Mouse (Mus musculus) MEL (cell line): ENCODE results near the gene Olfr969. TPM values are rescaled to one million over a fixed set of nuclear protein-coding genes. Genes with fewer than 3 reads are reported as not detected.

Experiments used
- DNase-seq: peaks from one replicate; pipeline ENCODE4 v3.0.0; 2011; ENCODE audit warnings: low read depth, low spot score
- H3K27ac ChIP-seq: 2 replicates; pipeline ENCODE4 v1.5.1; 2012; ENCODE audit warnings: low read depth, mild to moderate bottlenecking, control low read depth, low read length, moderate library complexity; ENCODE audit not compliant: control insufficient read depth
- H3K27me3 ChIP-seq, 2 experiments: fragments of 150-350 bp in 1 of 2; sonication (generic) in 1 of 2; 2 replicates each; pipeline ENCODE4 v1.6.1; 2012; ENCODE audit warnings: low read length in 2 of 2, mild to moderate bottlenecking in 2 of 2, improper control_type of control experiment in 1 of 2, moderate library complexity in 1 of 2; ENCODE audit not compliant: insufficient read depth in 2 of 2, control insufficient read depth in 1 of 2
- H3K36me3 ChIP-seq, 2 experiments: 2 replicates each; pipeline ENCODE4 v1.6.1; 2012 to 2014; ENCODE audit warnings: low read length in 2 of 2, improper control_type of control experiment in 1 of 2, inconsistent platforms in 1 of 2, mild to moderate bottlenecking in 1 of 2; ENCODE audit not compliant: insufficient read depth in 2 of 2, control insufficient read depth in 1 of 2
- H3K4me1 ChIP-seq, 2 experiments: fragments of 150-350 bp in 1 of 2; sonication (generic) in 1 of 2; 2 replicates each; pipeline ENCODE4 v1.6.1; 2012; ENCODE audit warnings: low read length in 2 of 2, improper control_type of control experiment in 1 of 2, mild to moderate bottlenecking in 1 of 2; ENCODE audit not compliant: insufficient read depth in 2 of 2, control insufficient read depth in 1 of 2
- H3K4me3 ChIP-seq, 2 experiments: fragments of 150-350 bp in 1 of 2; sonication (generic) in 1 of 2; 2 replicates each; pipeline ENCODE4 v1.5.1; 2012; ENCODE audit warnings: low read depth in 2 of 2, low read length in 2 of 2, mild to moderate bottlenecking in 2 of 2, moderate library complexity in 2 of 2, control low read depth in 1 of 2, improper control_type of control experiment in 1 of 2; ENCODE audit not compliant: control insufficient read depth in 1 of 2, insufficient read depth in 1 of 2
- H3K79me2 ChIP-seq: 2 replicates; pipeline ENCODE4 v1.6.1; 2012; ENCODE audit warnings: mild to moderate bottlenecking, low read length, moderate library complexity; ENCODE audit not compliant: control insufficient read depth, poor library complexity, insufficient read depth
- H3K9ac ChIP-seq: 2 replicates; pipeline ENCODE4 v1.6.1; 2012; ENCODE audit warnings: low read depth, mild to moderate bottlenecking, control low read depth, low read length, moderate library complexity; ENCODE audit not compliant: control insufficient read depth, poor library complexity, severe bottlenecking
- H3K9me3 ChIP-seq: fragments of 150-350 bp; sonication (generic); replicated peaks from 2 replicates; pipeline ENCODE4 v1.6.1; 2012; ENCODE audit warnings: mild to moderate bottlenecking, low read length, improper control_type of control experiment, moderate library complexity; ENCODE audit not compliant: insufficient read depth
- BHLHE40 ChIP-seq: IDR thresholded peaks from 2 replicates; pipeline ENCODE4 v1.6.1; 2012; ENCODE audit warnings: low read depth, mild to moderate bottlenecking, inconsistent platforms, low read length, improper control_type of control experiment, borderline replicate concordance
- CHD2 ChIP-seq: IDR thresholded peaks from 2 replicates; pipeline ENCODE4 v1.6.1; 2011; ENCODE audit warnings: low read length, improper control_type of control experiment
- CTCF ChIP-seq, 3 experiments: IDR thresholded peaks in 2 of 3; conservative IDR thresholded peaks in 1 of 3; 2 replicates each; pipeline ENCODE4 v1.5.1; 2011 to 2012; ENCODE audit warnings: low read length in 3 of 3, low read depth in 2 of 3, mild to moderate bottlenecking in 2 of 3, improper control_type of control experiment in 1 of 3, inconsistent platforms in 1 of 3, mixed read lengths in 1 of 3, moderate library complexity in 1 of 3; ENCODE audit not compliant: control insufficient read depth in 1 of 3, insufficient read depth in 1 of 3, poor library complexity in 1 of 3, severe bottlenecking in 1 of 3
- EP300 ChIP-seq, 2 experiments: IDR thresholded peaks; 2 replicates each; pipeline ENCODE4 v1.6.1; 2011; ENCODE audit warnings: improper control_type of control experiment in 2 of 2, low read length in 2 of 2, low read depth in 1 of 2, mild to moderate bottlenecking in 1 of 2
- ETS1 ChIP-seq: IDR thresholded peaks from 2 replicates; pipeline ENCODE4 v1.6.1; 2012; ENCODE audit warnings: low read depth, mild to moderate bottlenecking, inconsistent platforms, low read length, improper control_type of control experiment, moderate library complexity
- GATA1 ChIP-seq: IDR thresholded peaks from 2 replicates; pipeline ENCODE4 v1.6.1; 2011; ENCODE audit warnings: low read depth, low read length, improper control_type of control experiment
- JUND ChIP-seq: IDR thresholded peaks from 2 replicates; pipeline ENCODE4 v1.6.1; 2011; ENCODE audit warnings: low read depth, mild to moderate bottlenecking, improper control_type of control experiment, low read length
- KAT2A ChIP-seq: conservative IDR thresholded peaks from 2 replicates; pipeline ENCODE4 v1.6.1; 2012; ENCODE audit warnings: low read depth, low read length, improper control_type of control experiment, inconsistent platforms
- MAFK ChIP-seq: IDR thresholded peaks from 2 replicates; pipeline ENCODE4 v1.6.1; 2011; ENCODE audit warnings: low read depth, mild to moderate bottlenecking, low read length, improper control_type of control experiment, borderline replicate concordance
- MAX ChIP-seq: IDR thresholded peaks from 2 replicates; pipeline ENCODE4 v1.6.1; 2011; ENCODE audit warnings: low read length, improper control_type of control experiment
- MYC ChIP-seq: IDR thresholded peaks from 2 replicates; pipeline ENCODE4 v1.6.1; 2011; ENCODE audit warnings: low read depth, mild to moderate bottlenecking, low read length, improper control_type of control experiment, moderate library complexity
- POLR2AphosphoS2 ChIP-seq: IDR thresholded peaks from 2 replicates; pipeline ENCODE4 v1.6.1; 2011; ENCODE audit warnings: low read length, improper control_type of control experiment
- POLR2AphosphoS5 ChIP-seq: IDR thresholded peaks from 2 replicates; pipeline ENCODE4 v1.6.1; 2012; ENCODE audit warnings: low read depth, borderline replicate concordance, mild to moderate bottlenecking, inconsistent platforms, low read length, moderate library complexity, mixed read lengths
- RAD21 ChIP-seq: IDR thresholded peaks from 2 replicates; pipeline ENCODE4 v1.6.1; 2011; ENCODE audit warnings: mild to moderate bottlenecking, low read depth, low read length, improper control_type of control experiment
- SIN3A ChIP-seq: IDR thresholded peaks from 2 replicates; pipeline ENCODE4 v1.6.1; 2012; ENCODE audit warnings: low read length, improper control_type of control experiment, inconsistent platforms
- SMC3 ChIP-seq: IDR thresholded peaks from 2 replicates; pipeline ENCODE4 v1.6.1; 2011; ENCODE audit warnings: low read depth, low read length, improper control_type of control experiment
- TBP ChIP-seq: IDR thresholded peaks from 2 replicates; pipeline ENCODE4 v1.8.0; 2011; ENCODE audit warnings: low read depth, low read length, improper control_type of control experiment
- UBTF ChIP-seq: IDR thresholded peaks from 2 replicates; pipeline ENCODE4 v1.6.1; 2012; ENCODE audit warnings: low read depth, mild to moderate bottlenecking, inconsistent platforms, low read length, improper control_type of control experiment, moderate library complexity, borderline replicate concordance; ENCODE audit not compliant: insufficient read depth
- USF1 ChIP-seq: IDR thresholded peaks from 2 replicates; pipeline ENCODE4 v1.6.1; 2014; ENCODE audit warnings: low read depth, mild to moderate bottlenecking, inconsistent platforms, low read length, improper control_type of control experiment, moderate library complexity
- USF2 ChIP-seq, 2 experiments: IDR thresholded peaks; 2 replicates each; pipeline ENCODE4 v1.6.1; 2011 to 2012; ENCODE audit warnings: improper control_type of control experiment in 2 of 2, low read length in 2 of 2, borderline replicate concordance in 1 of 2, inconsistent platforms in 1 of 2, low read depth in 1 of 2, mild to moderate bottlenecking in 1 of 2; ENCODE audit not compliant: insufficient read depth in 1 of 2
- ZC3H11A ChIP-seq: IDR thresholded peaks from 2 replicates; pipeline ENCODE4 v1.6.1; 2012; ENCODE audit warnings: low read depth, mild to moderate bottlenecking, inconsistent platforms, low read length, improper control_type of control experiment
- ZMIZ1 ChIP-seq: IDR thresholded peaks from 2 replicates; pipeline ENCODE4 v1.6.1; 2012; ENCODE audit warnings: low read depth, mild to moderate bottlenecking, inconsistent platforms, low read length, improper control_type of control experiment, moderate library complexity
- ZNF384 ChIP-seq: IDR thresholded peaks from 2 replicates; pipeline ENCODE4 v1.6.1; 2012; ENCODE audit warnings: low read depth, mild to moderate bottlenecking, inconsistent platforms, low read length, improper control_type of control experiment
- polyA plus RNA-seq, 2 experiments: library from polyadenylated mRNA; stranded (reverse) in 1 of 2; unstranded in 1 of 2; fragments of >175 nt in 1 of 2; fragments of >200 nt in 1 of 2; gene quantifications; 2 replicates each; pipeline versions ENCODE4 v1.2.1 to v1.2.4; 2012; ENCODE audit warnings: low replicate concordance in 2 of 2, low read depth in 1 of 2; ENCODE audit not compliant: insufficient read length in 2 of 2, insufficient read depth in 1 of 2, missing spikeins in 1 of 2
- total RNA-seq: library from RNA; depleted of rRNA; stranded (reverse); fragments of 300-350 nt; gene quantifications from 2 replicates; pipeline ENCODE4 v1.2.3, GENCODE M21; 2012; rRNA removed

Gene Olfr969
- total RNA-seq (not detected in 2 replicates), polyA plus RNA-seq (not detected)

- Histone ChIP-seq H3K9ac (no peak within 1 kb of the TSS), H3K79me2 (no peaks in the 10 kb centered on the region)
Observed at GRCm38 (mm10) chr9:39790558-39790957, at the start of gene Olfr969. TSS of gene Olfr969 (plus strand) at chr9:39790945.

DNA sequence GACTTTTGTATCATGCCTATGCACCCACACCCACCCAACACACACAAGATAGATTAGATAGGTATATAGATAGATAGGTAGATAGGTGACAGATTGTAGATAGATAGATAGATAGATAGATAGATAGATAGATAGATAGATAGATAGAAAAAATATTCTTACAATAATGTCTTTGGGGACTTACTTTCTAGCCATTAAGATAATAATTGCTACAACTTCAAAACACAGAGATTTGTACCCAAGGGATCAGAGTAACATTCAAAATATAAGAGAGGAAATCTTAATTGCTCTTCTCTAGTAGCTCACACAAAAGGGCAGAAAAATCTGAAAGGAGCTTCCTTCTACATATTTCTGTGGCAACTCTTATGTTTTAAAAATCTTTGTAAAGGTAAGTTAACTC, 44.8 kb upstream of the Olfr969 start, which contains the start of gene Olfr967:
Olfr967 (plus strand) TSS at position 301 of the 400 bp plus-strand sequence.
- DNase-seq, result no peak
- H3K4me3 ChIP-seq, result no peak within 1 kb of the TSS
- no peaks in the 10 kb centered on the region for H3K79me2 ChIP-seq
- H3K9ac ChIP-seq, result no peak within 1 kb of the TSS
- H3K36me3 ChIP-seq, result no peaks in the 10 kb centered on the region
- H3K27ac ChIP-seq, result no peak within 1 kb of the TSS
- H3K4me1 ChIP-seq, result no peaks in the 10 kb centered on the region
- TF ChIP-seq SIN3A (no peak), UBTF (no peak), ZNF384 (no peak), MAFK (no peak), ZMIZ1 (no peak), USF2 (IDR thresholded peaks at IDR 0.05; ENCODE audit: borderline replicate concordance in 1 of 2, insufficient read depth in 1 of 2, low read depth in 1 of 2, low read length in 2 of 2) (no peak), SMC3 (no peak), KAT2A (no peak), RAD21 (no peak), POLR2AphosphoS2 (no peak)
- H3K9me3 ChIP-seq, result no peaks in the 10 kb centered on the region
- H3K27me3 ChIP-seq, result no peaks in the 10 kb centered on the region

More at GRCm38 (mm10) chr9:39790558-39790957, at the start of gene Olfr969:
- Histone ChIP-seq H3K4me1 (no peaks in the 10 kb centered on the region), H3K27me3 (no peaks in the 10 kb centered on the region), H3K27ac (no peak within 1 kb of the TSS), H3K9me3 (no peaks in the 10 kb centered on the region), H3K4me3 (no peak within 1 kb of the TSS), H3K36me3 (no peaks in the 10 kb centered on the region)
- TF ChIP-seq ETS1 (no peak), ZC3H11A (no peak)
- no peak for DNase-seq

DNA sequence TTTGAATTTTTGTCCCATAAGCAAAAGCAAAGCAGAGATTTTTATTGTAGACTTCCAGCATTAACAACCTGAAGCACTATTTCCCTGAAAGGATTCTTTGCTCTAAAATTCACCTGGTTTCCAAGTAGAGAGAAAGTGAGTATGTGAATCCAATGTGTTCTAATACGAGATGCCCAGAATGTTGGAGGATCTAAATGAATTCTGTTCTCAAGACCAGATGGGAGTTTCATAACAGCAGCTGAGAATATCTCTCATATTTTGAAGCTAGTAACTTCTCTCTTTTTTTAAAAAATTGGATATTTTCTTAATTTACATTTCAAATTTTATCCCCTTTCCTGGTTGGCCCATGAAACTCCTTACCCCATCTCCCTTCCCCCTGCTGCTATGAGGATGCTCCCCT, 44.3 kb upstream of the Olfr969 start:
- no peak for DNase-seq
- Histone ChIP-seq H3K27ac (no peak overlapping the region), H3K27me3 (no peaks in the 10 kb centered on the region), H3K36me3 (no peaks in the 10 kb centered on the region), H3K4me3 (no peak overlapping the region), H3K4me1 (no peaks in the 10 kb centered on the region), H3K9me3 (no peaks in the 10 kb centered on the region), H3K79me2 (no peaks in the 10 kb centered on the region), H3K9ac (no peak overlapping the region)
- TF ChIP-seq CHD2, result no peak
- TF ChIP-seq GATA1, result no peak
- TF ChIP-seq MAX, result no peak
- no peak for TF ChIP-seq SMC3
- TF ChIP-seq MYC, result no peak
- TF ChIP-seq EP300 (IDR thresholded peaks at IDR 0.05; ENCODE audit: low read depth in 1 of 2, low read length in 2 of 2), result no peak
- no peak for TF ChIP-seq CTCF (IDR thresholded peaks at IDR 0.05 in 2 of 3, conservative IDR thresholded peaks at IDR 0.05 in 1 of 3; ENCODE audit: control insufficient read depth in 1 of 3, insufficient read depth in 1 of 3, low read depth in 2 of 3, low read length in 3 of 3, poor library complexity in 1 of 3, severe bottlenecking in 1 of 3)
- no peak for TF ChIP-seq POLR2AphosphoS5
- TF ChIP-seq USF1, result no peak
- TF ChIP-seq BHLHE40, result no peak
- no peak for TF ChIP-seq JUND
- no peak for TF ChIP-seq KAT2A
- TF ChIP-seq TBP, result no peak
